Mouse (Mus musculus) ES-E14 (cell line): ENCODE results near the gene Polr2c. TPM values are rescaled to one million over a fixed set of nuclear protein-coding genes. Genes with fewer than 3 reads are reported as not detected.
A peak's percentile ranks its signal among the peaks of the same experiment; 100 is the strongest.

Source experiments
- DNase-seq: peaks from one replicate; pipeline ENCODE4 v3.0.0-alpha.2; 2013; ENCODE audit warnings: low read depth, low spot score
- H3K27ac ChIP-seq: 2 replicates; pipeline ENCODE4 v1.5.1; 2012; ENCODE audit warnings: low read depth, mild to moderate bottlenecking, low read length, moderate library complexity, mixed read lengths; ENCODE audit not compliant: poor library complexity, insufficient read depth, severe bottlenecking
- H3K36me3 ChIP-seq: 2 replicates; pipeline ENCODE4 v1.6.1; 2012; ENCODE audit warnings: mild to moderate bottlenecking, low read length, moderate library complexity, mixed read lengths; ENCODE audit not compliant: control insufficient read depth, poor library complexity, insufficient read depth, severe bottlenecking
- H3K4me1 ChIP-seq, 2 experiments: fragments of 150-350 bp in 1 of 2; sonication (generic) in 1 of 2; 2 replicates each; pipeline ENCODE4 v1.6.1; 2012; ENCODE audit warnings: low read length in 2 of 2, mild to moderate bottlenecking in 1 of 2, mixed read lengths in 1 of 2; ENCODE audit not compliant: control insufficient read depth in 2 of 2, insufficient read depth in 2 of 2, poor library complexity in 1 of 2
- H3K4me3 ChIP-seq, 2 experiments: fragments of 150-350 bp in 1 of 2; sonication (generic) in 1 of 2; 2 replicates each; pipeline ENCODE4 v1.5.1; 2012; ENCODE audit warnings: low read length in 2 of 2, low read depth in 1 of 2, mild to moderate bottlenecking in 1 of 2, mixed read lengths in 1 of 2; ENCODE audit not compliant: insufficient read depth in 1 of 2, poor library complexity in 1 of 2, severe bottlenecking in 1 of 2
- H3K9ac ChIP-seq: 2 replicates; pipeline ENCODE4 v1.6.1; 2012; ENCODE audit warnings: low read depth, mild to moderate bottlenecking, low read length, mixed read lengths; ENCODE audit not compliant: poor library complexity, insufficient read depth, severe bottlenecking
- H3K9me3 ChIP-seq: fragments of 150-350 bp; sonication (generic); 2 replicates; pipeline ENCODE4 v1.6.1; 2012; ENCODE audit warnings: low read depth, mild to moderate bottlenecking, low read length; ENCODE audit not compliant: control insufficient read depth, insufficient read depth
- CHD2 ChIP-seq: IDR thresholded peaks from 2 replicates; pipeline ENCODE4 v1.6.1; 2014; ENCODE audit warnings: mild to moderate bottlenecking, low read depth, low read length, inconsistent platforms
- HCFC1 ChIP-seq: IDR thresholded peaks from 2 replicates; pipeline ENCODE4 v1.6.1; 2012; ENCODE audit warnings: low read length, inconsistent platforms, borderline replicate concordance; ENCODE audit not compliant: insufficient read depth
- MAFK ChIP-seq: IDR thresholded peaks from 2 replicates; pipeline ENCODE4 v1.6.1; 2014; ENCODE audit warnings: mild to moderate bottlenecking, low read depth, low read length, inconsistent platforms; ENCODE audit not compliant: insufficient read depth
- ZC3H11A ChIP-seq: IDR thresholded peaks from 2 replicates; pipeline ENCODE4 v1.6.1; 2012; ENCODE audit warnings: low read depth, mild to moderate bottlenecking, inconsistent platforms, low read length, borderline replicate concordance
- ZNF384 ChIP-seq: IDR thresholded peaks from 2 replicates; pipeline ENCODE4 v1.6.1; 2012; ENCODE audit warnings: low read depth, low read length, inconsistent platforms
- in situ Hi-C, 2 experiments: fragments of 600-800 bp; cut with MboI; formaldehyde crosslinking; loops; one replicate each; pipeline ENCODE4 v1.15.1; 2025; ENCODE audit warnings: low sequenced_read_pairs in 2 of 2, inconsistent platforms in 1 of 2; ENCODE audit not compliant: unreplicated experiment in 2 of 2
- total RNA-seq: library from RNA; depleted of rRNA; stranded (reverse); fragments of 300-350 nt; gene quantifications from 2 replicates; pipeline ENCODE4 v1.2.3, GENCODE M21; 2012; rRNA removed

Polr2c gene
- total RNA-seq, 1 experiment: 119 TPM

- H3K9me3 ChIP-seq: no peaks in the 10 kb centered on the region
- no peak overlapping the region for H3K9ac ChIP-seq
- no peak overlapping the region for H3K27ac ChIP-seq
- peaks cover 23 to 26% of the 10 kb centered on the region in 2 experiments for H3K4me1 ChIP-seq
- TF ChIP-seq HCFC1 (no peak), CHD2 (no peak), MAFK (no peak), ZC3H11A (no peak), ZNF384 (no peak)
- DNase-seq: no peak
- no peak overlapping the region for H3K4me3 ChIP-seq
- in situ Hi-C loops: no loop called here
- H3K36me3 ChIP-seq: no peaks in the 10 kb centered on the region
Measured at GRCm38 (mm10) chr8:94919256-94919655, 62.0 kb downstream of the Polr2c start.

- no peak for DNase-seq
- TF ChIP-seq HCFC1 (no peak), MAFK (no peak), ZNF384 (no peak), CHD2 (no peak), ZC3H11A (no peak)
- in situ Hi-C loops: no loop called here
- H3K36me3 ChIP-seq: no peaks in the 10 kb centered on the region
- no peak overlapping the region for H3K4me3 ChIP-seq
- no peaks in the 10 kb centered on the region for H3K9me3 ChIP-seq
- H3K4me1 ChIP-seq: peaks cover 18 to 20% of the 10 kb centered on the region in 2 experiments
- no peak overlapping the region for H3K9ac ChIP-seq
- H3K27ac ChIP-seq: peak overlapping the region; percentile 11; the same call in 1 of the 2 replicates
Measured at GRCm38 (mm10) chr8:94922176-94922575, 64.9 kb downstream of the Polr2c start.

- Histone ChIP-seq H3K27ac (peak overlapping the region; percentile 11; the same call in 1 of the 2 replicates), H3K9ac (no peak overlapping the region), H3K36me3 (no peaks in the 10 kb centered on the region), H3K4me3 (no peak overlapping the region; a peak in 1 of 4 replicates), H3K9me3 (no peaks in the 10 kb centered on the region), H3K4me1 (peaks cover 18 to 20% of the 10 kb centered on the region in 2 experiments)
- in situ Hi-C loops: no loop called here
- no peak for TF ChIP-seq ZC3H11A
- peak; percentile 73 for TF ChIP-seq ZNF384
- no peak for TF ChIP-seq CHD2
- no peak for TF ChIP-seq HCFC1
- no peak for TF ChIP-seq MAFK
- no peak for DNase-seq
Measured at GRCm38 (mm10) chr8:94922602-94923001, 65.4 kb downstream of the Polr2c start.

Other genes starting within 250 kb of the Polr2c start
- gene Arl2bp, start 190.8 kb upstream of the Polr2c start, total RNA-seq: 17.7 and 29.9 TPM in 2 replicates
- 7.8 and 10.3 TPM in 2 replicates for gene Pllp, start 161.2 kb upstream of the Polr2c start, total RNA-seq
- gene Ccl22, start 111.9 kb upstream of the Polr2c start, total RNA-seq: 0.48 and 6.1 TPM in 2 replicates
- gene Cx3cl1, start 85.4 kb upstream of the Polr2c start, total RNA-seq: 5.3 and 8.0 TPM in 2 replicates
- gene Ccl17, start 47.0 kb upstream of the Polr2c start, total RNA-seq: 1.3 and 5.1 TPM in 2 replicates
- gene Coq9, start 19.1 kb upstream of the Polr2c start, total RNA-seq: 42.9 and 47.1 TPM in 2 replicates
- gene Ciapin1, start 19.1 kb upstream of the Polr2c start, total RNA-seq: 98.5 and 134 TPM in 2 replicates
- gene Dok4, start 18.9 kb downstream of the Polr2c start, total RNA-seq: 4.3 and 4.9 TPM in 2 replicates
- gene Ccdc102a, start 60.6 kb downstream of the Polr2c start, total RNA-seq: 10.7 and 11.0 TPM in 2 replicates
- gene Adgrg5, start 66.2 kb downstream of the Polr2c start, total RNA-seq: 1.1 and 2.2 TPM in 2 replicates
- 5.4 and 5.7 TPM in 2 replicates for gene Adgrg1, start 117.3 kb downstream of the Polr2c start, total RNA-seq
- gene Adgrg3, start 160.2 kb downstream of the Polr2c start, total RNA-seq: 0.36 TPM in 1 of 2 replicates, not detected in the other
- gene Drc7, start 197.7 kb downstream of the Polr2c start, total RNA-seq: 0.94 and 1.1 TPM in 2 replicates
- gene Katnb1, start 223.7 kb downstream of the Polr2c start, total RNA-seq: 23.5 and 31.2 TPM in 2 replicates